Mouse (Mus musculus) activated CD4-positive, CD25-positive, alpha-beta regulatory T cell, adult 4 months (primary cell): ENCODE data around the gene Slc22a13. TPM values are rescaled to one million over a fixed set of nuclear protein-coding genes. Genes with fewer than 3 reads are reported as not detected.

Source experiments
- polyA plus RNA-seq, 2 experiments: library from polyadenylated mRNA; unstranded; fragments of 100-300 nt; shearing (Covaris generic); gene quantifications; one replicate each; pipeline ENCODE4 v1.2.1; 2017

Gene Slc22a13
- polyA plus RNA-seq, 2 experiments from 2014 or later: not detected

Other genes with a start within 250 kb of the Slc22a13 start
- gene Vill, start 156.3 kb downstream of the Slc22a13 start, polyA plus RNA-seq: 10 to 100 TPM; 13.0 to 14.8 TPM
- 1 to 10 TPM; 2.3 to 4.5 TPM for gene Plcd1, start 115.6 kb downstream of the Slc22a13 start, polyA plus RNA-seq
- gene Dlec1, start 106.6 kb downstream of the Slc22a13 start, polyA plus RNA-seq: under 1 TPM in 1 of 2 experiments, not detected in 1; 0.52 TPM
- not detected for gene Acaa1b, start 52.0 kb downstream of the Slc22a13 start, polyA plus RNA-seq
- under 1 TPM in 1 of 2 experiments, not detected in 1; 0.13 TPM for gene Gm47289, start 49.9 kb downstream of the Slc22a13 start, polyA plus RNA-seq
- 1 to 10 TPM; 7.0 to 7.2 TPM for gene Oxsr1, start 113.3 kb upstream of the Slc22a13 start, polyA plus RNA-seq
- gene Acaa1a, start 130.6 kb upstream of the Slc22a13 start, polyA plus RNA-seq: 10 to 100 TPM; 34.5 to 53.6 TPM
- 10 to 100 TPM; 75.2 to 83.3 TPM for gene Myd88, start 132.3 kb upstream of the Slc22a13 start, polyA plus RNA-seq
- gene Xylb, start 148.3 kb upstream of the Slc22a13 start, polyA plus RNA-seq: under 1 TPM; 0.36 TPM
- gene Slc22a14, start 156.5 kb upstream of the Slc22a13 start, polyA plus RNA-seq: not detected
- gene Acvr2b, start 193.0 kb upstream of the Slc22a13 start, polyA plus RNA-seq: not detected
- 10 to 100 TPM in 1 of 2 experiments, 1 to 10 TPM in 1; 8.6 to 10.5 TPM for gene Exog, start 235.8 kb upstream of the Slc22a13 start, polyA plus RNA-seq